Mouse (Mus musculus) forebrain, embryonic 16.5 days (tissue): ENCODE data around the gene Itprip. TPM values are rescaled to one million over a fixed set of nuclear protein-coding genes. Genes with fewer than 3 reads are reported as not detected.
A peak's percentile ranks its signal among the peaks of the same experiment; 100 is the strongest.

Experiments used
- ATAC-seq: fragments of 200-750 bp; cut with Nextera tagmentation; 2 replicates; pipeline ENCODE4 v1.8.0; 2017; ENCODE audit warnings: mild to moderate bottlenecking, moderate library complexity
- H3K27ac ChIP-seq: fragments of 300-500 bp; sonication (generic); 2 replicates; pipeline ENCODE4 v1.5.1; 2014; ENCODE audit warnings: low read length, control low read depth
- H3K27me3 ChIP-seq: fragments of 300-500 bp; sonication (generic); replicated peaks from 2 replicates; pipeline ENCODE4 v1.6.1; 2014; ENCODE audit warnings: low read length; ENCODE audit not compliant: control insufficient read depth, insufficient read depth
- H3K36me3 ChIP-seq: fragments of 300-500 bp; sonication (generic); 2 replicates; pipeline ENCODE4 v1.6.1; 2014; ENCODE audit not compliant: control insufficient read depth, insufficient read depth
- H3K4me1 ChIP-seq: fragments of 300-500 bp; sonication (generic); replicated peaks from 2 replicates; pipeline ENCODE4 v1.6.1; 2014; ENCODE audit warnings: low read length; ENCODE audit not compliant: control insufficient read depth, insufficient read depth
- H3K4me2 ChIP-seq: fragments of 300-500 bp; sonication (generic); 2 replicates; pipeline ENCODE4 v1.6.1; 2014; ENCODE audit warnings: mild to moderate bottlenecking, low read length, control low read depth
- H3K4me3 ChIP-seq: fragments of 300-500 bp; sonication (generic); replicated peaks from 2 replicates; pipeline ENCODE4 v1.5.1; 2014; ENCODE audit warnings: mild to moderate bottlenecking, low read length, control low read depth
- H3K9ac ChIP-seq: fragments of 300-500 bp; sonication (generic); replicated peaks from 2 replicates; pipeline ENCODE4 v1.6.1; 2014; ENCODE audit warnings: low read depth, low read length, control low read depth
- H3K9me3 ChIP-seq: fragments of 300-500 bp; sonication (generic); 2 replicates; pipeline ENCODE4 v1.6.1; 2016; ENCODE audit warnings: low read length; ENCODE audit not compliant: control insufficient read depth
- WGBS: fragments of 180-500 bp; shearing (Covaris S2); extraction: QIAGEN DNeasy Blood & Tissue Kit; methylation state at CpG from one replicate; pipeline ENCODE4 v1.1.7; 2014; 5-methylcytosine and 5-hydroxymethylcytosine counted together
- polyA plus RNA-seq: library from polyadenylated mRNA; unstranded; fragments of >200 nt; fragmentation: Nextera tagmentation; extraction: Ambion mirVana; gene quantifications from 2 replicates; pipeline ENCODE4 v1.2.1, GENCODE M21; 2015

Gene Itprip
- polyA plus RNA-seq, 1 experiment from 2014 or later, result 6.9 TPM

DNA sequence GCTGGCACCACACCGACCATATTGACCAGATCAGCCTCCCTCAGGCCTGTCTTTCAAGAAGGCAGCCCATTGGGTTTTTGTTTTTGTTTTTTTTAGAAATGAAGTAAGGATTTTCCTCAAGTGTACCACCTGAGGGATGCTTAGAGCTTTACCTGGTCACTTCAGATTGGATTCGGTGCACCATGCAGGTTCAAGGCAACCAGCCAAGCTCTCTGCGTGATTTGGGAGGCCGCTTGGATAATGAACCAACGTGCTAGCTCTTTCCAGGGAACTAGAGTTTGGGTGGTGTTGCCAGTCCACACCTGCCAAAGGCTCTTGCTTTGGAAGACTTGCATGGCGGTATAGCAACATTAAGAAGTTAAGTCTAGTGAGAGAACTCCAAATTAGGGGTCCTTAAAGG, 26.0 kb downstream of the Itprip start:
- Histone ChIP-seq H3K4me1 (no peaks in the 10 kb centered on the region), H3K4me2 (no peak overlapping the region), H3K36me3 (peaks cover 6% of the 10 kb centered on the region), H3K27me3 (no peaks in the 10 kb centered on the region), H3K27ac (no peak overlapping the region), H3K4me3 (no peak overlapping the region), H3K9ac (no peak overlapping the region), H3K9me3 (no peaks in the 10 kb centered on the region)
- ATAC-seq, result no peak
- WGBS, result 91% methylated on average over 6 of the region's 6 CpGs

DNA sequence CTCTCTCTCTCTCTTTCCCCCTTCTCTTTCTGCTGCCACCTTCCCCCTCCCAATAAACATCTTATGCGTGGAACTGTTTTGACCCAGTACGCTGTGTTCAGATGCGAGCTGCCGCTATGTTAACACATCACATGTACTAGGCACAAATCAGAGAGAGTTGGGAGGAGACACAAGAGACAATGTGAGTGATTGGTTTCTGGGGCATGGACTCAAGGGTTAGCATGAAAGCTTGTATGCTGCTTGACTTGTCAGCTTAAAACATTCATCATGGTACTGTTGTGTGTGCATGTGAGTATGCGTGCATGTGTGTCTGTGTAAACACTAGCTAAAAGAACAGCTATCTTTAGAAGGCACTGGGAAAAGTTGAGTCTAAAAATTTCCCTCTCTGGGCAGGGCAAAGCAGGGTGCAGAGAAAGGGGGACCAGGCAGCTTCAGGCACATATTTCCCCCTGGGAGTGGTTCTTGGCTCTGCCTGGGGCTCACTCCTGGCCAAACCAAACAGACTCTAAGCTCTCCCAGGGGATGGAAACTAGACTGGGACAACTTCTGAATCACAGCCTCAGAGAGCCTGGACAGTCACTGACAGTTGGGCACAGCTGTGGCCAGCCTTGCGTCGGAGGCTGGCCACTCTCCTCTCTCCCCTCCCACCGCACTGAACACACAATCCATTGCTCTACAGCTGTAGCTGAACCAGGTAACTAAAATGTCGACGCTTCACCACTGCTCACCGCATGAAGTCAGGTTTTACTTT, 27.4 kb downstream of the Itprip start:
- Histone ChIP-seq H3K4me2 (no peak overlapping the region), H3K36me3 (peaks cover 5% of the 10 kb centered on the region; the same call in 1 of the 2 replicates), H3K27ac (no peak overlapping the region), H3K9ac (no peak overlapping the region), H3K27me3 (no peaks in the 10 kb centered on the region), H3K4me3 (no peak overlapping the region), H3K9me3 (no peaks in the 10 kb centered on the region), H3K4me1 (0 out of 2 replicates have a peak, but pooled peaks cover 2% of the 10 kb centered on the region)
- no peak for ATAC-seq
- 89% methylated on average over 11 of the region's 11 CpGs for WGBS

DNA sequence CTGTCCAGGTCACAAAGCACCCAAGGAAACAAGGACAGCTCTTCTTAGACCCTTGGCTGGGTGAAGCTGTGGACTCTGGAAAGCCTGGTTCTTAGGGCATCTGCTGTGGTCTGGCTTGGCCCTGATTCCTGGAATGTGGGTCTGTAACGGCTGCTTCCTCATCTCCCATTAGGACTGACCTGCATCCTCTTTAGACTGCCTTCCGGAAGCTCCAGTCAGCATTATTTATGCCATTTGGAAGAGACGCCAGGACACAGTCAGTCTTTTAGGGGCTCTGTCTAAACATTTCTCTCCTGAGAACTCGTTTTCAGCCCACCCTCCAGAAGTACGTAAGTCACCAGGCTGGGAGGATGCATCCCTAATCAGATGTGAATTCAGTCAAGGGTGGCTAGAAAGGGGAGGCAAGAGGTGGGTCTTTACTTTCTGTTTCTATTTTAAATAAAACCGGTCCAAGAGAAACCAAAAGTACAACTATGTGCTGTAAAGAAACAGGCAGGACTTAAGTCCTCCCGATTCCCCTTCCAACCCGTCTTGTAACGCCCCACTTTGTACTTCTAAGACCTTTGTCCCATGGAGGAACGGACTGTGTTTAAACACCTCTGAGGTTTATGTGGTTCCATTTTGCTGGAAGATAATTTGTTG, 28.5 kb downstream of the Itprip start:
- no peaks in the 10 kb centered on the region for H3K9me3 ChIP-seq
- 75% methylated on average over 10 of the region's 10 CpGs for WGBS
- H3K9ac ChIP-seq, result no peak overlapping the region
- H3K27ac ChIP-seq, result no peak overlapping the region
- H3K36me3 ChIP-seq, result no peaks in the 10 kb centered on the region
- no peak for ATAC-seq
- H3K4me3 ChIP-seq, result no peak overlapping the region
- no peaks in the 10 kb centered on the region for H3K27me3 ChIP-seq
- H3K4me2 ChIP-seq, result no peak overlapping the region
- H3K4me1 ChIP-seq, result 0 out of 2 replicates have a peak, but pooled peaks cover 2% of the 10 kb centered on the region

DNA sequence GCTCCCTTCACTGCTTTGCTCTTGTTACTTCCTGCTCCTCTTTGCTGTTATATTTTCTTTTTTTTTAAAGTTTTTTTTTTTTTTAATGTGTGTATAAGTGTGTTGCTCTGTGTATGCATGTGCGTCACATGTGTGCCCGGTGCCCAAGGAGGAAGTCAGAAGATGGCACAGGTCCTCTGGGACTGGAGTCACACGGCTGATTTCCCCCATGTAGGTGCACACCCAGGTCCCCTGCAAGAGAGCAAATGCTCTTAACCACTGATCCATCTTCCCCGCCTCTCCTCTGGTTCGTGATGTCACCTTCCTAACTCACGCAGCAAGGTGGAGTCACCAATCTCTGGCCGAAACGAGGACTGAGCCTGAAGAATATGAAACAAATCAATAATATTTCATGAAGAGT, 31.1 kb downstream of the Itprip start:
- Histone ChIP-seq H3K27ac (no peak overlapping the region), H3K4me1 (0 out of 2 replicates have a peak, but pooled peaks cover 3% of the 10 kb centered on the region), H3K9me3 (no peaks in the 10 kb centered on the region), H3K27me3 (no peaks in the 10 kb centered on the region), H3K9ac (no peak overlapping the region), H3K4me3 (no peak overlapping the region), H3K4me2 (no peak overlapping the region), H3K36me3 (no peaks in the 10 kb centered on the region)
- no peak for ATAC-seq
- WGBS, result 98% methylated on average over 8 of the region's 8 CpGs

DNA sequence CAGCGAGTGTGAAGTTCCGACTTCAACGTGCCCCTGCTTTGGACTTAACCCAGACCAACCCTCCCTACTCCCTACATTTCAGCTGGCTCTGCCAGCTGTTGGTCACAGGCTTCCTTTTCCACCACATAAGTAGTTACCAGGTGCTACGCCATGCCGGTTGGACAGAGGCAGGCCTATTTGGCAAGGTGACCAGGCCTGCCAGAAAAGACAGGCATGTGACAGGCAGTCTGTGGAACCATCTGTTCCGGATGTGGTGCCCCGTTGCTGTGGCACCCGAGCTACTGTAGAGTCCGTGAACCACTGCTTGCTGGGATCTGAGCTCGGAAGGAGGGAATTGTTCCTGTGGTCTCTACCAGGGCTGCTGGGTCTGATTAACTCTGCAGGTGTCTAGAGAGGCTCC, 31.7 kb downstream of the Itprip start:
- Histone ChIP-seq H3K27me3 (no peaks in the 10 kb centered on the region), H3K9me3 (no peaks in the 10 kb centered on the region), H3K4me1 (0 out of 2 replicates have a peak, but pooled peaks cover 7% of the 10 kb centered on the region), H3K4me2 (no peak overlapping the region), H3K36me3 (no peaks in the 10 kb centered on the region), H3K9ac (no peak overlapping the region), H3K27ac (no peak overlapping the region), H3K4me3 (no peak overlapping the region)
- WGBS, result 64% methylated on average over 10 of the region's 10 CpGs
- peak; percentile 32; the same call in 1 of the 2 replicates for ATAC-seq

DNA sequence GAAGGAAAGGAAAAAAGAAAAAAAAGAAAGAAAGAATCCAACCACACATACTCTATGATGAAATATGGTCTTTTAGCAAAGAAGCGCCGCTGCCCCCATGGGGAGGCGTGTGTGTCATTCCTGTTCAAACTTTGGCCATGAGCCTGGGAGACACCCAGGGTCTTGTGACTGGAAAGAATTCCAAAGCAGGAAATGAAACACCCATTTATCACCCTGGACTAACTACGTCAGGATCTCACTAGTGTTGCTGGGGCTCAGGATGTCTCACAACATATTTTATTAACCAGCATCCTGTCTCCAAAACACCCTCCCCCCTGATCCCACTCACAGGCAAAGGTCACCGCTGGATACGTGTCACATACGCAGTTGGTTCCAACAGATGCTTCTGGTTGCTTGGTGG, 32.5 kb downstream of the Itprip start:
- H3K9me3 ChIP-seq, result no peaks in the 10 kb centered on the region
- WGBS, result 92% methylated on average over 7 of the region's 7 CpGs
- 0 out of 2 replicates have a peak, but pooled peaks cover 7% of the 10 kb centered on the region for H3K4me1 ChIP-seq
- no peak overlapping the region for H3K4me3 ChIP-seq
- no peak for ATAC-seq
- H3K9ac ChIP-seq, result no peak overlapping the region
- no peak overlapping the region for H3K4me2 ChIP-seq
- no peaks in the 10 kb centered on the region for H3K27me3 ChIP-seq
- H3K36me3 ChIP-seq, result no peaks in the 10 kb centered on the region
- H3K27ac ChIP-seq, result no peak overlapping the region

DNA sequence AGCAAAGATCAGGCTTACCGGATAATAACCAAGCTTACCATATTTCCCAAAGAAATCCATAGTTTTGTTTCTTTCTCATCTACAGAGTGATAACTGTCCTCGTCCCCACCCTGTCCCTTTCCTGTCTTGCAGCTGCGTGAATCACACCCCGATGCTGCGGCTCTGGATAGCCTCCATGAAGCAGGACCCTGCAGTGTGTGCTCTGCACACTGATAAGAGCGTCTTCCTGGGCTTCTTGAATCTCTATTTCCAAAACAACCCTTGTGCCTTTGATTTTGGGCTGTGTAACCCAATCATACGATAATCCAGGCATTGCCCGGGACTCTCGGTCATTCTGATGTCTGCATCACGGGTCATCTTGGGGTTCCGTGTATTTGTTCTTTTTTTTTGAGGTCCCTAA, 33.2 kb downstream of the Itprip start:
- no peak overlapping the region for H3K9ac ChIP-seq
- no peak overlapping the region for H3K4me2 ChIP-seq
- ATAC-seq, result no peak
- 86% methylated on average over 11 of the region's 11 CpGs for WGBS
- no peak overlapping the region for H3K27ac ChIP-seq
- H3K36me3 ChIP-seq, result no peaks in the 10 kb centered on the region
- no peaks in the 10 kb centered on the region for H3K9me3 ChIP-seq
- no peaks in the 10 kb centered on the region for H3K27me3 ChIP-seq
- H3K4me1 ChIP-seq, result 0 out of 2 replicates have a peak, but pooled peaks cover 7% of the 10 kb centered on the region
- no peak overlapping the region for H3K4me3 ChIP-seq

DNA sequence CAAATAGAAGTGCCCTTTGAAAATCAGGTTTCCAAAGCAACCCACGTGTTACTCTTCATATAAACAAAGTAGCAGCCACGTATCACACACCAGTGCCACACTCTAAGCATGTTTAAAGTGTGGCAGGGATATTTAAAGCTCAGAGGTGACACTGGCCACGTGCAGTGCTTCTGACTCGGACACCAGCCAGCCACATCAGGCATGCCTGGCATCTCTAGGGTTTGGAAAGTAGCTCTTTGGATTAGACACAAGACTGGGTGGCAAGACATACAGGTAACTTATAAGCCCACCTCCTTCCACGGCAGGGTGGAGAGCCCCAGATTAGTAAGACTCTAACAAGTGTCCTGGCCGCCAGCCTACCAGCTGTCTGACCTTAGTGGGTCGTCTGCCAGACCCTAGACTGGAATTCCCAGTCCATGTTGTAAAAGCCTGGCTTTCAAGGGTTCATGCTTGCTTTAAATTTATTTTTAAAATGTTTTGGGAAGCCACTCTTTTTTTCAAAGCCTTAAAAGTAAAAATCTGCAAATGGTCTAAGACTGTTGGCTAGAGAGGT, 33.8 kb downstream of the Itprip start:
- WGBS, result 72% methylated on average over 7 of the region's 7 CpGs
- Histone ChIP-seq H3K27ac (no peak overlapping the region), H3K36me3 (no peaks in the 10 kb centered on the region), H3K27me3 (no peaks in the 10 kb centered on the region), H3K9ac (no peak overlapping the region), H3K9me3 (no peaks in the 10 kb centered on the region), H3K4me2 (no peak overlapping the region), H3K4me1 (0 out of 2 replicates have a peak, but pooled peaks cover 7% of the 10 kb centered on the region), H3K4me3 (no peak overlapping the region)
- no peak for ATAC-seq

DNA sequence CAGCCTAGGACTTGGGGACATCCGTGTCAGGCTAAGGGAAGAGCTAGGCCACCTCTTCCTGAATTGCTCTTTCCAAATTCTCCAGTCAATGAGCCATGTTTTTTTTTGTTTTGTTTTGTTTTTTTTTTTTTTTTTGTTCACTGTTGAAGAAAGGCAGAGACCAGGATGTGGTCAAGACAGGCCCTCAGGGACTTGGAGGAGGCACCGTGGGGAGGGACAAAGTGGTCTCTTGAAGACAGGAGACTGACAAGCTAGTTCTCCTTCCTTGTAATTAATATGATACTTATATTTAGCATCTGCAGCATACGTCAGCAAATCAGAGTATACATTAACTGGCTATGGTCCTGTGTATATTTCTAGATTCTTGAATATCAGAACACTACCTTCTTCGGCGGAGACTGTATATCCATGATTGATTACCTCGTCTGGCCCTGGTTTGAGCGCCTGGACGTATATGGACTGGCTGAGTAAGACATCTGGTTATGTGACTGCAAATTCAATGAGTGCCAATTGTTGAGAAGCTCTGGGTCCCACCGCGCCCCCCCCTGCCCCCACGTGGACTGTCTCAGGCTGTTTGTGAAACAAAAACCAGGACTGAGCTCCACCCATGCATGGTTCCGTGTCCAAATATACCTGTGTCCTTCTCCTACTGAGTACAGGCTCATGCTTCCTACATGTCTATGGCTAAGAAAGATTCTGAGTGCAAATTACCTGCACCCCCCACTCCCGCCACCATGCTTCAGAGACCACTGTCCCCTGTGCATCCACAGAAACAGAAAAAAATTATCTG, 34.6 kb downstream of the Itprip start:
- Histone ChIP-seq H3K36me3 (no peaks in the 10 kb centered on the region), H3K27ac (no peak overlapping the region), H3K4me2 (no peak overlapping the region), H3K27me3 (no peaks in the 10 kb centered on the region), H3K4me1 (0 out of 2 replicates have a peak, but pooled peaks cover 7% of the 10 kb centered on the region), H3K9ac (no peak overlapping the region), H3K9me3 (no peaks in the 10 kb centered on the region), H3K4me3 (no peak overlapping the region)
- 84% methylated on average over 13 of the region's 13 CpGs for WGBS
- ATAC-seq, result no peak
